Mouse (Mus musculus): ENCODE measurements around the gene 2210016F16Rik. TPM values are rescaled to one million over a fixed set of nuclear protein-coding genes. Genes with fewer than 3 reads are reported as not detected.
"Not testable (repeated sequence)": the region's sequence is repeated elsewhere in the genome, so short reads cannot be mapped to it uniquely, and the experiment has no call there.

2210016F16Rik gene
- total RNA-seq, 2 experiments from 2014 or later: 18.6 to 18.7 TPM

DNA sequence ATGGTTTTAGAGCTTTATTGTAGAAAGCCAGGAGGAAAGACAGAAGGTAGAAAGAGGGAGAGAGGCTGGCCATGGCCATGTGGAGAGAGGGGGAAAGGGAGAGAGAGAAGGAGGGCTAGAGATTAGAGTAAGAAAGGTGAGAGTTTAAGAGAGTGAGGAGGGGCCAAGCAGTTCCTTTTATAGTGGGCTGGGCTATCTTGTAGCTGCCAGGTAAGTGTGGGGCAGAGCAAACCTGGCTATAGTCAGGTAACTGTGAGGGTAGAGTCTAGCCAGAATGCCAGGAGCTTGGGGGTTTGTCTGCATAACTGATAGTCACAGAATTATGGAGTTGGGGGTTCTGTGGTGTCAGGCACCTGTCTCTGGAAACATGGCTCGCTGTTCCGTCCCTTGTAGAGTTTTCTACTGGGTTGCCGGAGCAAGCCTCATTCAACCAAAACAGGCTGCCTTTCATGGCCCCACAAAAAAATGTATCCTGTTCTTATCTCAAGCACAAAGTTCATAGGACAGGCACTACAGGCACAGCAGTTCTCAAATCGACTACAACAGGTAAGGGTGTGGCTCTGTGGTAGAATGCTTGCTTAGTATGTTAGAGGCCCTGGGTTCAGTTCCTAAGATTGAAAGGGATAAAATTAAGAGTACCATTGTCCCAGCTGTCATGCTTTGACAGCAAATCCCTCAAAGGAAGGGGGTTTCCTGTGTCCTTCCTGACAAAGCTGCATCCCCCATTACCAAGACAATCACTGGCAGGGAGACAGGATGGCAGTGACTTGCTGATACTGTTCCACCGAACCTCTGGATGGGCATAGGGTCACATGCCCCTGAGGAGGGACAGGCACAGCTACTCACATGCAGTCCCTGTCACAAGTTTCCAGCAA, 12.5 kb downstream of the 2210016F16Rik start:
- DNase-seq: no peak

DNA sequence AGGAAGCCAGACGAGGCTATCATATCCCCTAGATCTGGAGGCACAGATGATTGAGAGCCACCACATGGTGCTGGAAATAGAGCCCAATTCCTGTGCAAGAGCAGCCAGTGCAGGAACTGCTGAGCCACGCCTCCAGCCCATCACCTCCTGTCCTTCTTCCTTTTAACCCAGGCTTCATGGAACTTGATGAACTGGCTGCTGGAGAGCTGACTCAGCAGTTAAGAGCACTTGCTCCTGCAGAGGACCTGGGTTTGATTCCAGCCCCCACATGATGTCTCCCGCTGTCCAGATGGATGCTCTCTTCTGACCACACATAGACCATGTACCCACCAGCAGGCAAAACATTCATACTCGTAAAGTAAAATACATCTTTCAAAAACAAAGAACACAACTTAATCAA, 16.2 kb downstream of the 2210016F16Rik start:
- DNase-seq: no peak

DNA sequence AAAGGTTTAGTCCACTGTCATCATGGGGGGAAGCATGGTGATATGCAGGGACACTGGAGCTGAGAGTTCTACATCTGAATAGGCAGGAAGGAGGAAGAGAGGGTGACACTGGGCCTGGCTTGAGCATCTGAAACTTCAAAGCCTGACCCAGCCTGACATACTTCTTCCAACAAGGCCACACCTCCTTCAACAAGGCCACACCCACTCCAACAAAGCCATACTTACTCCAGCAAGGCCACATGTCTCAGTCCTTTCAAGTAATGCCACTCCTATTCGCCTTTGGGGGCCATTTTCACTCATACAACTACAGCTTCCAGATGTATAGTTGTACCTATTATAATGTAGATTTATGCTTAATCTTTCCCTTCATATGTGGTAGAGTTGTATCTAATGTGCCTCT, 17.4 kb downstream of the 2210016F16Rik start:
- DNase-seq: no peak

DNA sequence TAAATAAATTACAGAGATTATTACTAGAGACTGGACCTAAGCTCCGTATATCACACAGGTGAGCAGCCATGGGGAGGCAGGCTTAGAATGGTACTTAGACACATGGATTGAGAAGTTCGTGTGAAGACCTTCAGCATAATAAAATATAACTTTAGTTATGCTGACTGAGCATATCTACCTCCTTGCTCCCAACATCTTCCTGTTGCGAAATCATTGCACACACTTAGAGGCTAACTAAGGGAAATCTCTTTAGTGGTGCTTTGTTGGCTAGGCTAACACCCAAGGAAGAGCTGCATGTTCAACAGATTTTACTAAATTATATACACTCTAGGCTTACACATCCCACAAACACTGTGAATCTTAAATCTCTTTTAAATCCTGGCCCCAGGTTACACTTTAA, 18.7 kb downstream of the 2210016F16Rik start:
- no peak for DNase-seq

DNA sequence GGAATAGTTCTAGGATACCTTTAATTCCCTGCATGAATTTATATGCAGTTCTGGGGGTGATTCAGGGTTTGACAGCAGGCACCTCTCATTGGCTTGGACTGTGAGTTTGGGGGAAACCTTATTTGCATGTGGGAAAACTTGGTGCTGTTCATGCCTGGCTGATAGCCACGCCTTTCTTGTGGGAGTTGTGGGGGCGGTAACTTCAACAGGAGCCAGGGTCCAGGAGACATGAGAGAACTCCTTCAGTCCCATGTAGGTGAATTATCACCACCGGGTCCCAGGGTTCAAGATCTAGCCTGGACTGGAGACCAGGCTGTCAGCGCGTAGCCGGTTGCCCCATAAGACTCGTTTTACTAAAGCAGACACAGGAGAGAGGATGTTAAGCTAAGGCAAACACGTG, 19.8 kb downstream of the 2210016F16Rik start:
- DNase-seq: not testable (repeated sequence)

DNA sequence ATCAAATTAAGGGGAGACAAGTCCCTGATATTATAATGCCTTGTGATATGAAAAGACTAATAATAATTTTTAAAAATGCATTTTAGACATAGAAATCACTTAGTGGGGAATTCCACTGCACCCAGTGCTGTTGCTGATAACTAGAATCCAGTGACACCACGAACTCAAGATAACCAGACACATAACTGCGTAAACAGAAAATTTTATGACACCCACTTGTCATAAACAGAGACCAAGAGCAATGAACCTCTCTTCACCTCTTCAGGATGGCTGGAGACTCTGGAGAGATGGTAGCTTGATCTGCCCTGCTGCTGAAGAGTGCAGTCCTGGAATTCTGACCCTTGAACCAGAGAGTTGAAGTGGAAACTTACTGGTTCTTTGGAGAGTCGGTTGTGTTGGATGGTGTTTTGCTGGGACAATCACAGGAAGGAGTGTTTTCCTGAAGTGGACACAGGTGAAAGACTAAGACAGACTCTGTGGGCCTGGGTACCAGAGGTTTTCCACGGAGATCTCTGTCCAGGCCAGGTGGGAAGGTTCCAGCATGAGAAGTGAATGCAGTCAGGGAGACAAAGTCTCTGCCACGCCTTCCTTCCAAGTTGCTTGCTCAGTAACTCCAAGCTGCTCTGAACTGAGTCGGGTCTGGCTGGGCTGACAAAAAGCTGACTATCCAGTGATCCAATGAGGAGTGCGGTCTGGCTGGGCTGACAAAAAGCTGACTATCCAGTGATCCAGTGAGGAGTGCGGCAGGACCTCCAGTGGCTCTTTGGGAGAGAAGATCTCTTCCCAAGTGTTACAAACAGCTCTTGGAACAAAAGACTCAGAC, 20.5 kb downstream of the 2210016F16Rik start:
- DNase-seq: no peak

DNA sequence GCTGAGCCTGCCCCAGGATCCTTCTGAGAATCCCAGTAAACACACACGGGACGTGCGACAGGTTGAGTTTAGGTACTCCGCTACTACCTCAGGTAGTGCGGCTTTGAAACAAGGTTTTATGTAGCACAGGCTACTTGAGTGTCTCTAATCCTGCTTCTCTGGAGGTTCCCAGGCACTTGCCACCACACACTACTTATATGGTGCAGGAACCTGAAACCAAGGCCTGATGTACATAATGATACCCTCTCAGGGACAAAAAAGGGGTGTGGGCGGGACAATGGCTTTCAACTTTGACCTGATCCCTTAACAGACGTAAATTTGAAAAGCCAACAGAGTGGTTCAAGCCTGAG, 25.7 kb downstream of the 2210016F16Rik start:
- DNase-seq: no peak

DNA sequence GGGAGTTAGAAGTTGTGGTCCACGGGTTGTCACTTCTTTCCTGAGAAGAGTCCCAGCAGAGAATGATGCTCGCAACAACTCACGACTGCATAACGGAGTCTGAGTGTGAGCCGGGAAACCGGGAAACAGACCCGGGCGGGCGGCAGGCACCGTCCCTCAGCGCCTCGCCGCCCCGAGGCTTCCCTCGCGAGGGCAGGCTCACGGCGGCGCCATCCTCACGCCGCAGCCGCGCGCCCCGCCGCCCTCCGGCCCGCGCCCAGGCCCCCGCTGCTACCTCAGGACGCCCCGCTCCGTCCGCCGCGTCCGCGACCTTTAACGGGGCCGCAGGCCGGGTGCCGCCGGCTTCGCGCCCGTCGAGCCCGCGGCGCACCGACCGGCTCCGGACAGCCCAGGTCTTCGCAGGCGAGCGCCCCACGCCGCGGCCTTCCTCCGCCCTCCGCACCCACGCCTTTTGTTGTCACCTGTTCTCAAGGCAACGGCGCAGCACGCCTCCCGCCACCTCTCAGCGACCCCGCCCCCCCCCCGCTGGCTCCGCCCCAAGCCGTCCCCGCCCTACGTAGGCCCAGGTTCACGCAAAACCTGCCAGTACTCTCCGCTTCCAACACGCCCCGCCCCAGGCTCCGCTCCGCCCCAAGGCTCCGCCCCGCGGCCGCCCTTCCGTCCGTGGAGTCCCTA, 26.3 kb downstream of the 2210016F16Rik start, which contains the start of gene Kif27:
Gene Kif27, minus strand, starts transcription at position 494 of the 675 bp plus-strand sequence.
- peak; percentile 86 for DNase-seq

DNA sequence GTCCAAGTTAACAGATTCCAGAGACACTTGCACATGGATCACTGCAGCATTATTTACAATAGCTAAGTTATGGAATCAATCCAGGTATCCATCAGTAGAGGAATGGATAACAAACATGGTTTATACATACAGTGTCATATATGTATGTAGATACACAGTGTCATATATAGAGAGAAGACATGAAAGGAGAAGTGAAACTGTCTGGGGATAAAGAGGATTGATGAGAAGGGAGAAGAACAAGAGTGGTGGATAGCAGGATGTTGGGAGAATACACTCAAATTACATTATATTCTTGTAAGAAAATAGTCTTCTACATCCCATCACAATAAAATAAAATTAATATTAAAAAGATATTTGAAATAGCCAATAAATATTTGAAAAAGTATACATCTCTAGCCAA, 32.0 kb downstream of the 2210016F16Rik start:
- no peak for DNase-seq

DNA sequence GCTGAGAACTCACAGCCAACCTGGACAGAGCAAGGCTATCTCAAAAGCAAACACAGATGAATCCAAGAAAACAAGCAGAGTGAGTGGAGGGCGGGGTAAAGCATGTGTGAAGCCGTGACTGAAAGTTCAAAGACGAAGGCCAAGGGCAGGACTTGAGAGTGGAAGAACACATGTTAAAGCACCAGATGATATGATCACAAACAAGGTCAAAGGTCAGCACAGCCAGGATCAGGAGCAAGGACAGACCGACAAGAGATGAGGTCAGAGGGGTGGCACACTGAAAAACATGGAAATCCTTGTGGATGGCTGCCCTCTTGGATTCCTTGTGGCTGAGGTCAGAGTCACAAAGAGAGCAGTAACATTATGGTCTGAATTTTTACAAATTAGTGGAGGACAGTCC, 34.4 kb downstream of the 2210016F16Rik start:
- DNase-seq: no peak

DNA sequence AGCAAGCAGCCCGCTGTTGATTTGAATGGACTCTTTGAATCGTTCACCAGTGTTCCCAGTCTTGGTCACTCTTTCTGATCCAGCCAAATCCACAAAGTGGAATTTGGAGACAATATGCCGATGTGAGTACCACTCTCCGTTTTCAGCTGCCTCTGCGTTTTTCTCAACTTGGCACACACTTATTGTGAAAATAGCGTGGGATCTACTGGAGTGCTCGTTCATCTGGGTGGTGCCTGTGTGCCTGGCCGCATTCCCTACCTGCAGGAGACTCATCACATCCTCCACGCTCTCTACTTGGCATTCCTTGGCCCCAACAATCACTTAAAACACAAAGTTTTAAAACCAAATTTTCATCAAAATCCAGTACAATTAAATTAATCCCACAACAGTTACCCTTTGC, 40.5 kb downstream of the 2210016F16Rik start:
- no peak for DNase-seq

DNA sequence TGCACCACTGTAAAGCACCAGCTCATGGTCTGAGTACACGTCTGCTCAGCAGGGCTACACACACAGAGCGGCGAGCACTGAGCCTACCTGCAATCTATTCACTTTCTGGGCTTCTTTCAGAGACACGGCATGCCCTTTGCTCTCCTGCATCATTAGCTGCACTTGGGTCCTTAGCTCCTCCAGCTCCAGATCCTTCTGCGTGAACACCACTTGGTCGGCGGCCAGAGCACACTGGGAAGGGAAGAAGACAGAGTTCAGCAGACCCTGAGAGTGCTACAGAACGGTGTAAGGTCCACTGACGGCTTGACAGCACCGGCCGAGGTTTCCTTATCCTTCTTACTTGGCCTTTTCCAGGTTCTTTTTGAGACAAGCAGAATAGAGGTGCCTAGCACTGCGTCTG, 47.6 kb downstream of the 2210016F16Rik start:
- DNase-seq: no peak

DNA sequence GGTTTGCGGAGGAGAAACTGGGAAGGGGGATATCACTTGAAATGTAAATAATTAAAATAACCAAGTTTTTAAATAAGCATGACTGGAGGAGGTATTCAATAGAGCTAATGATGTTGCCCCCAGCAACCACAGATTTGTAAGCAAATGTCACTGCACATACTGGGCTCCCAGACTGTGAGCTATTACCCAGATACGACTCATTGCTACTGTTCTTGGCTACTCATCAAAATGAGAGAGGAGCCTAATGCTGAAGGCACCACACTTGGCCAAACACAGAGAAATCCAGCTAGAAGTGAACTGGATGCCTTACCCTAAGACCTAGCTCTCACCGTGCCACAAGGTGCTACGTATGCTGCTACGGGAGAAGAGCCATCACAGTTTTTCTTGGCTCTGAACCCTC, 50.9 kb downstream of the 2210016F16Rik start:
- no peak for DNase-seq

Small RNAs within 50 kb of the gene (microRNA-seq; reads per million reads assigned to microRNA genes)
- gene Mir7-1: 18.0 to 29.7 reads per million in 2 experiments

Other genes with a start within 250 kb of the 2210016F16Rik start
- 10 to 100 TPM; 16.7 to 17.6 TPM for gene Idnk, start 227.6 kb downstream of the 2210016F16Rik start, total RNA-seq (2021)
- 10 to 100 TPM; 71.3 to 74.6 TPM for gene Ubqln1, start 169.6 kb downstream of the 2210016F16Rik start, total RNA-seq (2021)
- 10 to 100 TPM; 31.2 to 34.6 TPM for gene Gkap1, start 109.5 kb downstream of the 2210016F16Rik start, total RNA-seq (2021)
- under 1 TPM; 0.34 to 0.79 TPM for gene Kif27, start 26.1 kb downstream of the 2210016F16Rik start, total RNA-seq (2021)
- 10 to 100 TPM; 12.0 to 14.1 TPM for gene Rmi1, start 17.0 kb upstream of the 2210016F16Rik start, total RNA-seq (2021)
- gene Hnrnpk, start 18.1 kb upstream of the 2210016F16Rik start, total RNA-seq (2021): 100 to 1,000 TPM; 898 to 905 TPM
- gene Slc28a3, start 225.7 kb upstream of the 2210016F16Rik start, total RNA-seq (2021): not detected